Mouse (Mus musculus) brain, embryonic 14.5 days (tissue): ENCODE results near the gene Dnajc11. TPM values are rescaled to one million over a fixed set of nuclear protein-coding genes. Genes with fewer than 3 reads are reported as not detected.
A peak's percentile ranks its signal among the peaks of the same experiment; 100 is the strongest.

ENCODE experiments used
- DNase-seq: peaks from one replicate; pipeline ENCODE4 v3.0.0-alpha.2; 2011; ENCODE audit warnings: low read depth
- CTCF ChIP-seq: fragments of 200-500 bp; IDR thresholded peaks from 2 replicates; pipeline ENCODE4 v1.5.1; 2012; ENCODE audit warnings: inconsistent platforms, mild to moderate bottlenecking, moderate library complexity, borderline replicate concordance; ENCODE audit not compliant: insufficient read depth, insufficient read length; ENCODE audit errors: extremely low read depth
- POLR2A ChIP-seq: fragments of 200-500 bp; IDR thresholded peaks from 2 replicates; pipeline ENCODE4 v1.6.1; 2012; ENCODE audit warnings: mild to moderate bottlenecking, inconsistent platforms, borderline replicate concordance; ENCODE audit not compliant: poor library complexity, insufficient read depth, insufficient read length, severe bottlenecking; ENCODE audit errors: extremely low read depth
- polyA plus RNA-seq: library from polyadenylated mRNA; depleted of rRNA; stranded (reverse); fragments of >200 nt; gene quantifications from 2 replicates; pipeline ENCODE4 v1.2.3, GENCODE M21; 2012; rRNA removed

Gene Dnajc11
- polyA plus RNA-seq: 84.0 and 84.3 TPM in 2 replicates

DNA sequence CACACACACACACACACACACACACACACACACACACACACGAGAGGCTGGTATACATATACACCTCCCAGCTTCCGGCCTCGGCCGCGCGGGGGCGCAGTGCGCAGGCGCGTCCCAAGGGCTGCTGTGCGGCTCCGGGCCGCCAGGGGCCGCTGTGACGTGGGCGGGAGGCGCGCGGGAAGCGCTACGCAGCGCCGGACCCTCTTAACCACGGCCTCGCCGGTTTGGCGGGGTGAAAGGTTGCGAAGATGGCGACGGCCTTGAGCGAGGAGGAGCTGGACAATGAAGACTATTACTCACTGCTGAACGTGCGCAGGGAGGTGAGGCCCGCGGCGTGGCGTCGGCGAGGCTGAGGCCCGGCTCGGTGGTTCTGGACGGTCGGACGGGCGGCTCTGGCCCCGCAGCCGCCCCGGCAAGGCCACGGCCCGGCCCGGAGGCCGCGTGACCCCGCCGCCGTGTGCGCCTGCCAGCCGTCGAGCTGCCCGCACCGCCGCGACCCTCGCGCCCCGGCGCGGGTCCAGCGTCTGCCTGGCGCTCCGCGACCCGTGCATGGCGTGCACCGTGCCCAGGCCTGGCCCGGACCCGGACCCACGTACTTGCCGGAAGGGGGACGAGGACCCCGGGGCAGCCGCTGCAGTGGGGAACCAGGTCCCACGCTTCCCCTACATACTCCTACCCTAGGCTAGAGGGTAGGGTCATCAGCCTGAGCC is at the start of gene Dnajc11:
TSS of gene Dnajc11 (plus strand) at position 187 of the 710 bp plus-strand sequence.
- peak; percentile 97 for DNase-seq
- TF ChIP-seq CTCF (peak; percentile 99), POLR2A (peak; percentile 44; the same call in 1 of the 2 replicates)

DNA sequence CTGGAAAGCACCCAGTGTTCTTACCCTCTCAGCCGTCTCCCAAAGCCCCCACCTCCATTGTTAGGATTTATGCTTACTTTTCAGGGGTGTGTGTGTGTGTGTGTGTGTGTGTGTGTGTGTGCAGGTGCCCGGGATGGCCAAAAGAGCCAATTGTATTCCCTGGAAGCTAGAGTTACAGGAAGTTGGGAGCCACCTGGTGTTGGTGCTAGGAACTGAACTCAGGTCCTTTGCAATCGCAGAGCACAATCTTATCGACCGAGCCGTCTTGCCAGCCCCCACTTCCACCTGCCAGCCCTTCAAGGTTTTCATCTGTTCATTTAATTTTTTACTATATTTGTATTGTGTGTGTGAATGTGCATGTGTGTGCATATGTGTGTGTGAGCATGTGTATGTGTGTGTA is 40.2 kb upstream of the Dnajc11 start:
- TF ChIP-seq CTCF (peak; percentile 42; the same call in 1 of the 2 replicates), POLR2A (no peak)
- DNase-seq: no peak

DNA sequence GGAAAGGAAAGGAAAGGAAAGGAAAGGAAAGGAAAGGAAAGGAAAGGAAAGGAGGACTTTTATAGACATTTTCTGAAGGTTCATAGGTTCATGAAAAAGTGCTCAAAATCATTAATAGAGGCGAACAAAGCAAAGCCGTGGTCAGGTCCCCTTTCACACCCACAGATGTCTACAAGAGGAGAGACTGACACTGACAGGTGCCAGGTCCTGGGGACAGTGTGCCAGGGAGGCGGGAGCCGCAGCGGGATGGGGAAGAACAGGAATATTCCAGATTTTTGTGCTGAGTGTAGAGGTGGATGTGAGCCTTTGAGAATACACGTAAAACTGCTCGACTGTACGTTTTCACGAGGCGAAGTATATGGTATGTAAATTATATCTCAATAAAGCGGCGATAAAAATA is 38.6 kb upstream of the Dnajc11 start:
- no peak for DNase-seq
- no peak for TF ChIP-seq POLR2A
- no peak for TF ChIP-seq CTCF

DNA sequence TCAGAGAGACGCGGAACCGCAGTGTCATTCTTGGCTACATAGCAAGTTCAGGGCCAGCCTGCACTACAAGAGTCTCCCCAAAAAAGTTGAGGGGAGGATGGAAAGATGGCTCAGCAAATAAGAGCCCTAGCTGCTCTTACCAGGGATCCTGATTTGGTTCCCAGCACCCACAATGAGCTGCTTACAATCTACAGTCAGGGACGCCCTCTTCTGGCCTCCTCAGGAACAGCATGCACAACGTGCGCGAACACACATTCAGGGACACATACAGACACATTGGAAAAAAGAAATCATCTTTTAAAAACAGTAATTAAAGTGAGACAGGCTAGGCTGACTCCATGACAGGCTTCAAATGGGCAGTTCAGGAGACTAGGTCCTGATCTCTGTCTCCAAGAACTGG is 37.9 kb upstream of the Dnajc11 start:
- TF ChIP-seq POLR2A (no peak), CTCF (no peak)
- DNase-seq: no peak

DNA sequence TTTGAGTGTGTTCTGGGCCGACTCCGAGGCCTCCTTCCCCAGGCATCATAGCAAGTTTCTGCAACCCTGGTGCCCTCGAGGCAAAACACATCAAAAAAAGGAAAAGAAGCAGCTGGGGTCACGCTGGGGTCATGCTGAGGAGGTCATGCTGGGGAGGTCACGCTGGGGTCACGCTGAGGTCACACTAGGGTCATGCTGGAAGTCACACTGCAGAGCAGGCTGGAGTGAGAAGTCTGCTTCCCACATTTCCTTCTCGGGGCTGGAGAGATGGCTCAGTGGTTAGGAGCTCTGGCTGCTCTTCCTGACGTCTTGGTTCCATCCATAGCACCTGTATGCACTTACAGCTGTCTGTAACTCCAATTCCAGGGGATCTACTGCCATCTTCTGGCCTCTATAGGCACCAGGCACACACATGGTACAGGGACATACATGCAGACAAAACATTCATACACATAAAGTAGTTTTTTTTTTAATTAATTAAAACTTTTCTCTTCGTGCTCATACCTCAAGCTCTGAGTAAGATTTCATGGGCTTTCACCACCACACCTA is 36.3 kb upstream of the Dnajc11 start:
- DNase-seq: no peak

DNA sequence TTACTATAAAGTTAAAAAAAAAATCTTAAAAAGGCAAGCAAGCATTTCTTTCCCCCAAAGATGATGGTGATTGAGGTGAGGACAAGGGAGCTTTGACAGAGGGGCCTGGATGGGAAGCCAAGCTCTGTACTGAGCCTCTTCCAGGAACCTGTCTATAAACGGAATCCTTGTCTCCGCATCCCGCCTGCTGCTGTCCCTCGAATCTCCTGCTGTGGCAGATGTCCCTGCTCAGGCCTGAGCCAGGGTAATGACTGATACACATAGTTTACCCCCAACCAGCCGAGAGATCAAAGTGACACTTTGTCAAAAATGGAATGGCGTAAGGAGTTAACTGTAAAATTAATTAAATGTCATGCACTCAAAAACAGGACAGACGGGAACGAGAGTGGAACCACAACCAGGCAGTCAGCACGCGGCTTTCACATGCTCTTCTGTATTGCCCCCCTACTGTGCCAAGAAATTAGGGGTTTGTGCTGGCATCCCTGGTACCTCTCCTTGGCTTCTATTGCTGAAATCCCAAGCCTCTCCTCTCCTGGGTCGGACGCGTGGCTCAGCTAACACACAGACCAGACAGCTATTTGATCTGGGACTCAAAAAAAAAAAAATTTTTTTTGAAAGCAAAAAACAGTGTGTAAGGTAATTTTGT is 34.8 kb upstream of the Dnajc11 start:
- DNase-seq: peak; percentile 59
- TF ChIP-seq POLR2A (no peak), CTCF (no peak)

More for the DNA sequence above, 36.3 kb upstream of the Dnajc11 start:
- TF ChIP-seq POLR2A: no peak
- TF ChIP-seq CTCF: no peak

DNA sequence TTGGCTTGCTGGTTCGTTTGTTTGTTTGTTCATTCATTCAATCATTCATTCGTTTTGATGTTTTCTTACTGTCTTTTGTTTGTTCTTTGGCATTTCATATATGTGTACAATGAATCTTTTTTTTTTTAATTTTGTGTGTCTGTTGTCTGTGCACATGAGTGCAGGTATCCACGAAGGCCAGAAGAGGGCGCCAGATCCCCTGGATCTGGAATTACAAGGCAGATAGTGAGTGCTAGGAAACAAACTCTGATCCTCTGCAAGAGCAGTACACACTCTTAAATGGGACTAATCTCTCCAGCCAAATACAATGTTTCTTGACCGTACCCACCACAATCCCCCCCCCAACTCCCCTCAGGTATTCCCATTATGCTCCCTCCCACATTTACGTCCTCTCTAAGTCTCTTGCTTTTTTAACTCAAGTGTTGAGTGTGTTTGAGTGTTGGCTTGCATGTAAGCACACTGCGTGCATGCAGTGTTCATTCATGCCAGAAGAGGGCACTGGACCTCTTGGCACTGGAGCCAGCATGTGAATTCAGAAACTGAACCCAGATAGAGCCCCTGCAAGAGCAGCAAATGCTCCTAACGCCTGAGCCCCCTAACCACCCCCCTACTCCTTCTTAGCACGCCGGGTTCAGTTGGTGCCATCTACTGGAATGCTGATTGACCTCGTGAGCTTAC is 33.6 kb upstream of the Dnajc11 start:
- peak; percentile 32; the same call in 1 of the 2 replicates for TF ChIP-seq CTCF
- TF ChIP-seq POLR2A: no peak
- DNase-seq: no peak

DNA sequence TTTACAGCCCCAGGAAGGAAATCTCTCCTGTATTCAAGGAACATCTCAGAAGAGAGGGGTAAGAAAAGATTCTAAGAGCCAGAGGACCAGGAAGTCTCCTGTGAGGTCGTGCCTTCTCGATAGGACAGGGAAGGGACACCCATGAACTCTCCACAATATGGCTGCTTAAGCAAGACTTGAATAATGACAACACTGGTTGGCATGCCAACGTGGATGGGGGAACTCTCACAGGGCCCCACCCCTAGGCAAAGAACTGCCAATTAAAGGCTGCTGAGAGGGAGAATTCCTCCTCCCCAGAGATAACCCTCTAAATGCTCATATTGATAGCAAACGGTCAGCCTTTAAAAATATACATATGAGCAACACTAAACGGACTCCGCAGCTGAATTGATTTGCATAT is 32.8 kb upstream of the Dnajc11 start:
- TF ChIP-seq POLR2A (no peak), CTCF (no peak)
- DNase-seq: no peak

DNA sequence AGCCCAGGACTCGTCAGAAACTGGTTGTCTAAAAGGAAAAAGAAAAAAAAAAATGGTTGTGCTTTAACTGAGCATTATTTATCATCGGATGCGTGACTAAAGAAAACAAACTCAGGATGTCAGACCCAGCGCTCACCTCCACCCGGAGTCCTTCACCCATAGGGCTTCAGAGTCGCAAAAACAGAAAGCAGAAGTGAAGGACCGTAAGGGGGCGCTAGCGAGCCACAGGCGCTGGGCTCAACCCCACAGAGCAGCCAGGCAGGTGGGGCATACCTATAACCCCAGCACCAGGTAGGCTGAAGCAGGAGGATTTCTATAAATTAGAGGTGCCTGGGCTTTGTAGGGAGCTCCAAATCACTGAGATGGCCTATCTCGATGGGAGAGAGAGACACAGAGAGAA is 32.1 kb upstream of the Dnajc11 start:
- TF ChIP-seq CTCF (peak; percentile 6; the same call in 1 of the 2 replicates), POLR2A (no peak)

DNA sequence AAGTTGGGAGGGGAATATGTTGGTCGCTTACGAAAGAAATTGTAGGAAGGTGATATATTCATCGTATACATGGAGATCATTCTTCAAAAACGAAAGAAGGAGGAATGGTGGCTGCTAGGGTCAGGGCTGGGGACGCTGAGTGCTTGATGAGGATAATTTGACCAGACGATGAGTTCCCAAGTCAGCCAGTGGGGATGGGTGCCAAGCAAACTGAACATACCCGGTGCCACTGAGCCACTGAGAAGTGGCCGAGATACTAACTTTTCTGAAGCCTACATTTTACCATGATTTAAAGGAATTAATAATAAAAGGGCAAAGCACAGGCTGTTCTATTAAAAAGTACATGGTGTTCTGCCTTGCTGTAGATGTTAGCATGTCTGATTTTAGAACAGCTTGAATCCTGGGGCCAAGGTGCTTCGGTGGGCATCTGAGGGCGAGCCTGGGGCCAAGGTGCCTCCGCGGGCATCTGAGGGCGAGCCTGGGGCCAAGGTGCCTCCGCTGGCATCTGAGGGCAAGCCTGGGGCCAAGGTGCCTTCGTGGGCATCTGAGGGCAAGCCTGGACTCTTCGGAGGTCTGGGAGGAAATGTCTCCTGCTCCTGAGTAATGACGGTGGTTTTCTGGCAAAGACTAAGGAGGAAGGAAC is 31.3 kb upstream of the Dnajc11 start:
- no peak for DNase-seq
- TF ChIP-seq CTCF (no peak), POLR2A (no peak)

More for the DNA sequence above, 32.1 kb upstream of the Dnajc11 start:
- DNase-seq: no peak
